In genomic region chr2:32175508-32175907, GRCm38 (mm10) we compare ENCODE assay signal across 9 mouse cellular contexts. TPM values are rescaled to one million over a fixed set of nuclear protein-coding genes. Genes with fewer than 3 reads are reported as not detected.
DNase-seq lines count a peak whose midpoint lies in the region; ATAC-seq and TF ChIP-seq lines count a peak whose summit lies in the region.
"Had no signal": no experiment of that assay in that cellular context is flagged by ENCODE, and none has a peak within 500 bp of the region (broad histone marks: within the 10 kb centered on the region; RNA-seq: fewer than 3 reads in every experiment).

No protein-coding gene starts in this region.

- H3K9me3 ChIP-seq in kidney, embryonic 15.5 days (replicated peaks) = no peaks in the 10 kb centered on the region
- no peaks in the 10 kb centered on the region for H3K9me3 ChIP-seq in embryonic facial prominence, embryonic 13.5 days
- no peaks in the 10 kb centered on the region for H3K9me3 ChIP-seq in hindbrain, embryonic 14.5 days (ENCODE audit: control insufficient read depth, low read length)
- H3K9me3 ChIP-seq in midbrain, postnatal 0 days (ENCODE audit: low read length) = no peaks in the 10 kb centered on the region
- H3K9me3 ChIP-seq: megakaryocyte, embryonic 14.5 days had no signal

- H3K27ac ChIP-seq in kidney, embryonic 15.5 days = peak overlapping the region; percentile 94
- peak overlapping the region; percentile 78; the same call in 1 of the 2 replicates for H3K27ac ChIP-seq in embryonic facial prominence, embryonic 13.5 days
- H3K27ac ChIP-seq in hindbrain, embryonic 14.5 days = peak overlapping the region; percentile 88
- H3K27ac ChIP-seq in midbrain, postnatal 0 days (ENCODE audit: low read depth, low read length) = peak overlapping the region; percentile 73; the same call in 1 of the 2 replicates

- DNase-seq in kidney, adult 11 months = no peak
- no peak for DNase-seq in hindbrain, embryonic 14.5 days (ENCODE audit: low spot score)
- no peak for DNase-seq in midbrain, postnatal 0 days (ENCODE audit: low spot score)
- no peak for DNase-seq in right cerebral cortex, adult 2 months (ENCODE audit: low spot score in 2 of 2)
- DNase-seq in gastrocnemius, postnatal 25 days = no peak

- H3K4me2 ChIP-seq in kidney, embryonic 15.5 days = peak overlapping the region; percentile 31; the same call in 1 of the 2 replicates
- H3K4me2 ChIP-seq in embryonic facial prominence, embryonic 13.5 days = peak overlapping the region; percentile 40
- no peak overlapping the region for H3K4me2 ChIP-seq in hindbrain, embryonic 14.5 days (replicated peaks)
- H3K4me2 ChIP-seq in midbrain, postnatal 0 days (ENCODE audit: low read depth, low read length, poor library complexity, severe bottlenecking) = peak overlapping the region; percentile 21

- no peak for TF ChIP-seq CTCF in midbrain, postnatal 0 days (IDR thresholded peaks at IDR 0.05)

- H3K9ac ChIP-seq in kidney, embryonic 15.5 days = no peak overlapping the region
- H3K9ac ChIP-seq in embryonic facial prominence, embryonic 13.5 days = peak overlapping the region; percentile 27; the same call in 1 of the 2 replicates
- H3K9ac ChIP-seq in hindbrain, embryonic 14.5 days = peak overlapping the region; percentile 43; the same call in 1 of the 2 replicates
- H3K9ac ChIP-seq in midbrain, postnatal 0 days (replicated peaks; ENCODE audit: low read length, poor library complexity, severe bottlenecking) = peak overlapping the region; percentile 30; the same call in 1 of the 2 replicates

- H3K27me3 ChIP-seq in kidney, embryonic 15.5 days = no peaks in the 10 kb centered on the region
- H3K27me3 ChIP-seq in embryonic facial prominence, embryonic 13.5 days = no peaks in the 10 kb centered on the region
- H3K27me3 ChIP-seq in hindbrain, embryonic 14.5 days (ENCODE audit: control insufficient read depth, insufficient read depth, low read length) = no peaks in the 10 kb centered on the region
- H3K27me3 ChIP-seq in midbrain, postnatal 0 days (ENCODE audit: insufficient read depth, low read length) = no peaks in the 10 kb centered on the region
- H3K27me3 ChIP-seq: megakaryocyte, embryonic 14.5 days had no signal

- H3K36me3 ChIP-seq in kidney, embryonic 15.5 days = no peaks in the 10 kb centered on the region
- H3K36me3 ChIP-seq in embryonic facial prominence, embryonic 13.5 days = no peaks in the 10 kb centered on the region
- no peaks in the 10 kb centered on the region for H3K36me3 ChIP-seq in hindbrain, embryonic 14.5 days (replicated peaks; ENCODE audit: control insufficient read depth, insufficient read depth)
- no peaks in the 10 kb centered on the region for H3K36me3 ChIP-seq in midbrain, postnatal 0 days (ENCODE audit: insufficient read depth, low read length)

- H3K4me3 ChIP-seq in kidney, embryonic 15.5 days (replicated peaks) = no peak overlapping the region
- no peak overlapping the region for H3K4me3 ChIP-seq in embryonic facial prominence, embryonic 13.5 days
- H3K4me3 ChIP-seq in hindbrain, embryonic 14.5 days (replicated peaks; ENCODE audit: low read length) = no peak overlapping the region
- no peak overlapping the region for H3K4me3 ChIP-seq in midbrain, postnatal 0 days (ENCODE audit: low read depth, low read length)
- H3K4me3 ChIP-seq: megakaryocyte, embryonic 14.5 days had no signal

- WGBS in kidney, embryonic 15.5 days = 89% methylated on average over 6 of the region's 6 CpGs
- 92% methylated on average over 6 of the region's 6 CpGs for WGBS in embryonic facial prominence, embryonic 13.5 days
- WGBS in hindbrain, embryonic 14.5 days = 89% methylated on average over 6 of the region's 6 CpGs
- 89% methylated on average over 6 of the region's 6 CpGs for WGBS in midbrain, postnatal 0 days

- H3K4me1 ChIP-seq in kidney, embryonic 15.5 days = peaks cover 84% of the 10 kb centered on the region
- H3K4me1 ChIP-seq in embryonic facial prominence, embryonic 13.5 days = peaks cover 70% of the 10 kb centered on the region
- H3K4me1 ChIP-seq in hindbrain, embryonic 14.5 days (replicated peaks; ENCODE audit: control insufficient read depth, insufficient read depth, low read length) = peaks cover 68% of the 10 kb centered on the region
- H3K4me1 ChIP-seq in midbrain, postnatal 0 days (ENCODE audit: insufficient read depth, low read length) = peaks cover 19% of the 10 kb centered on the region

- ATAC-seq in kidney, embryonic 15.5 days (replicated peaks; ENCODE audit: low FRiP score) = no peak
- ATAC-seq in embryonic facial prominence, embryonic 13.5 days (ENCODE audit: insufficient number of reproducible peaks, insufficient read depth, low FRiP score, low TSS enrichment, low read depth) = no peak
- no peak for ATAC-seq in hindbrain, embryonic 14.5 days (ENCODE audit: low FRiP score)
- no peak for ATAC-seq in midbrain, postnatal 0 days (ENCODE audit: low FRiP score)
- ATAC-seq in CD4-positive, CD25-positive, alpha-beta regulatory T cell, adult 4 months = no peak

RNA-seq across cellular contexts. Expression of gene Prrc2b, which starts 24.6 kb away (rescaled TPM):
- 49.2 and 49.7 TPM in 2 replicates for polyA plus RNA-seq in kidney, embryonic 15.5 days (2015; fragmentation: Nextera tagmentation; extraction: Ambion mirVana)
- 44.8 and 57.7 TPM in 2 replicates for polyA plus RNA-seq in embryonic facial prominence, embryonic 13.5 days (2015; fragmentation: Nextera tagmentation; extraction: Ambion mirVana)
- 105 and 119 TPM in 2 replicates for polyA plus RNA-seq in hindbrain, embryonic 14.5 days (2014; fragmentation: Nextera tagmentation; extraction: Ambion mirVana)
- 164 and 215 TPM in 2 replicates for total RNA-seq in midbrain, postnatal 0 days (2014; rRNA removed)
- 51.5 and 65.9 TPM in 2 replicates for polyA plus RNA-seq in midbrain, postnatal 0 days (2015; fragmentation: Nextera tagmentation; extraction: Ambion mirVana)
- polyA plus RNA-seq in CD4-positive, CD25-positive, alpha-beta regulatory T cell, adult 4 months (2017; shearing (Covaris generic)) = 10 to 100 TPM; 31.7 to 32.9 TPM
- total RNA-seq in gastrocnemius, postnatal 25 days (2021) = 10 to 100 TPM; 67.0 to 69.6 TPM
